ENCODE assay signal across 13 mouse cellular contexts in genomic region chr11:107024406-107024805, GRCm38 (mm10). TPM values are rescaled to one million over a fixed set of nuclear protein-coding genes. Genes with fewer than 3 reads are reported as not detected.
DNase-seq lines count a peak whose midpoint lies in the region; ATAC-seq and TF ChIP-seq lines count a peak whose summit lies in the region.
"Had no signal": no experiment of that assay in that cellular context is flagged by ENCODE, and none has a peak within 500 bp of the region (broad histone marks: within the 10 kb centered on the region; RNA-seq: fewer than 3 reads in every experiment).

No protein-coding gene starts in this region.

- no peak for TF ChIP-seq EP300 in lung, postnatal 0 days (IDR thresholded peaks at IDR 0.05)

- no peak overlapping the region for H3K9ac ChIP-seq in lung, postnatal 0 days (replicated peaks; ENCODE audit: low read depth)
- H3K9ac ChIP-seq in forebrain, postnatal 0 days = no peak overlapping the region
- H3K9ac ChIP-seq in limb, embryonic 12.5 days (replicated peaks) = no peak overlapping the region

- no peaks in the 10 kb centered on the region for H3K27me3 ChIP-seq in lung, postnatal 0 days (replicated peaks; ENCODE audit: insufficient read depth, low read length)
- no peaks in the 10 kb centered on the region for H3K27me3 ChIP-seq in forebrain, postnatal 0 days (ENCODE audit: insufficient read depth, low read length)
- H3K27me3 ChIP-seq in limb, embryonic 12.5 days = peaks cover 39% of the 10 kb centered on the region

- H3K4me1 ChIP-seq in lung, postnatal 0 days (ENCODE audit: insufficient read depth, low read depth, low read length) = peaks cover 20% of the 10 kb centered on the region
- H3K4me1 ChIP-seq in forebrain, postnatal 0 days (ENCODE audit: insufficient read depth) = peaks cover 7% of the 10 kb centered on the region
- H3K4me1 ChIP-seq in limb, embryonic 12.5 days (replicated peaks) = peaks cover 25% of the 10 kb centered on the region

- H3K36me3 ChIP-seq in lung, postnatal 0 days (ENCODE audit: insufficient read depth, low read length) = no peaks in the 10 kb centered on the region
- no peaks in the 10 kb centered on the region for H3K36me3 ChIP-seq in forebrain, postnatal 0 days (ENCODE audit: insufficient read depth)
- no peaks in the 10 kb centered on the region for H3K36me3 ChIP-seq in limb, embryonic 12.5 days
- H3K36me3 ChIP-seq: G1E had no signal

- H3K4me2 ChIP-seq in lung, postnatal 0 days (replicated peaks; ENCODE audit: low read depth, low read length) = 0 out of 2 replicates have a peak overlapping the region, but pooled peaks have one; percentile 8
- peak overlapping the region; percentile 92; the same call in 1 of the 2 replicates for H3K4me2 ChIP-seq in forebrain, postnatal 0 days (ENCODE audit: low read depth)
- peak overlapping the region; percentile 92 for H3K4me2 ChIP-seq in limb, embryonic 12.5 days

- 30% methylated on average over 4 of the region's 4 CpGs for WGBS in lung, postnatal 0 days
- WGBS in forebrain, postnatal 0 days = 69% methylated on average over 4 of the region's 4 CpGs
- WGBS in limb, embryonic 12.5 days = 51% methylated on average over 4 of the region's 4 CpGs

- H3K9me3 ChIP-seq in lung, postnatal 0 days (ENCODE audit: low read length) = no peaks in the 10 kb centered on the region
- no peaks in the 10 kb centered on the region for H3K9me3 ChIP-seq in forebrain, postnatal 0 days (ENCODE audit: low read length)
- no peaks in the 10 kb centered on the region for H3K9me3 ChIP-seq in limb, embryonic 12.5 days
- H3K9me3 ChIP-seq: G1E had no signal

- H3K27ac ChIP-seq in lung, postnatal 0 days (ENCODE audit: low read length) = peak overlapping the region; percentile 94
- no peak overlapping the region for H3K27ac ChIP-seq in forebrain, postnatal 0 days (ENCODE audit: low read depth, low read length)
- H3K27ac ChIP-seq in limb, embryonic 12.5 days = no peak overlapping the region
- H3K27ac ChIP-seq: layer of hippocampus, adult 2 months had no signal

- no peak for TF ChIP-seq CTCF in lung, postnatal 0 days (IDR thresholded peaks at IDR 0.05)
- TF ChIP-seq CTCF in forebrain, postnatal 0 days (IDR thresholded peaks at IDR 0.05; ENCODE audit: low read depth) = no peak

- H3K4me3 ChIP-seq in lung, postnatal 0 days (ENCODE audit: low read depth, low read length) = no peak overlapping the region
- peak overlapping the region; percentile 52; the same call in 1 of the 2 replicates for H3K4me3 ChIP-seq in forebrain, postnatal 0 days (ENCODE audit: low read depth, low read length)
- H3K4me3 ChIP-seq in limb, embryonic 12.5 days (replicated peaks) = no peak overlapping the region
- H3K4me3 ChIP-seq: erythroblast, embryonic 14.5 days; layer of hippocampus, adult 2 months had no signal

- ATAC-seq in lung, postnatal 0 days = no peak
- no peak for ATAC-seq in forebrain, postnatal 0 days
- ATAC-seq in limb, embryonic 12.5 days (ENCODE audit: insufficient number of reproducible peaks, insufficient read depth, low FRiP score, low TSS enrichment, low read depth) = no peak

- peak; percentile 21 for DNase-seq in lung, postnatal 0 days (ENCODE audit: low spot score)
- DNase-seq in lung, postnatal 10 days = no peak
- DNase-seq in forebrain, postnatal 0 days = no peak
- DNase-seq in thymus, postnatal 36 days = no peak
- DNase-seq in gastrocnemius, postnatal 25 days = no peak
- no peak for DNase-seq in adrenal gland, adult 18-20 months (ENCODE audit: low spot score in 2 of 2)
- DNase-seq: adrenal gland, adult 8-10 months; cerebellum, adult 18-20 months; thymus, postnatal 4 days had no signal

RNA-seq across cellular contexts. Expression of gene 1810010H24Rik, which starts 1.1 kb away (rescaled TPM):
- polyA plus RNA-seq in lung, postnatal 0 days (2015; fragmentation: Nextera tagmentation; extraction: Ambion mirVana) = 51.8 and 56.2 TPM in 2 replicates
- total RNA-seq in forebrain, postnatal 0 days (2014; rRNA removed) = 8.7 and 9.7 TPM in 2 replicates
- 9.5 and 10.0 TPM in 2 replicates for polyA plus RNA-seq in forebrain, postnatal 0 days (2015; fragmentation: Nextera tagmentation; extraction: Ambion mirVana)
- polyA plus RNA-seq in limb, embryonic 12.5 days (2016; fragmentation: Nextera tagmentation; extraction: Ambion mirVana) = 1.8 and 2.0 TPM in 2 replicates
- 1 to 10 TPM in 1 of 2 experiments, under 1 TPM in 1; 0.92 to 1.4 TPM for total RNA-seq in gastrocnemius, postnatal 25 days (2021)
- total RNA-seq in adrenal gland, adult 18-20 months (2021) = 1 to 10 TPM; 1.2 to 3.2 TPM
- polyA plus RNA-seq: erythroblast, embryonic 14.5 days had no signal

RNA-seq across cellular contexts. Expression of gene Kpna2, which starts 25.1 kb away (rescaled TPM):
- 83.6 and 97.1 TPM in 2 replicates for polyA plus RNA-seq in lung, postnatal 0 days (2015; fragmentation: Nextera tagmentation; extraction: Ambion mirVana)
- total RNA-seq in forebrain, postnatal 0 days (2014; rRNA removed) = 75.5 and 83.5 TPM in 2 replicates
- 100 and 102 TPM in 2 replicates for polyA plus RNA-seq in forebrain, postnatal 0 days (2015; fragmentation: Nextera tagmentation; extraction: Ambion mirVana)
- 501 and 513 TPM in 2 replicates for polyA plus RNA-seq in limb, embryonic 12.5 days (2016; fragmentation: Nextera tagmentation; extraction: Ambion mirVana)
- total RNA-seq in gastrocnemius, postnatal 25 days (2021) = 10 to 100 TPM; 10.9 to 17.1 TPM
- total RNA-seq in adrenal gland, adult 18-20 months (2021) = 10 to 100 TPM; 16.7 to 36.4 TPM

Comparison
In these comparisons a context has a peak if more than half of its experiments do, and no peak if none do; other contexts are left out.
1. H3K4me2 ChIP-seq: peak in every context shown above with its lines; median percentile 92 in forebrain, postnatal 0 days; 92 in limb, embryonic 12.5 days; 8 in lung, postnatal 0 days.